Mouse (Mus musculus) spleen, adult 2 months (tissue): ENCODE data around the gene Gphn. TPM values are rescaled to one million over a fixed set of nuclear protein-coding genes. Genes with fewer than 3 reads are reported as not detected.

Source experiments
- DNase-seq, 2 experiments: peaks; one replicate each; pipeline versions ENCODE4 v3.0.0 to v3.0.0-alpha.2; 2012 to 2021; ENCODE audit warnings: low spot score in 2 of 2, low read depth in 1 of 2
- H3K27ac ChIP-seq: fragments of 200-500 bp; 2 replicates; pipeline ENCODE4 v1.5.1; 2012; ENCODE audit warnings: low read length, inconsistent platforms; ENCODE audit not compliant: insufficient read depth
- H3K27me3 ChIP-seq: fragments of 200-500 bp; 2 replicates; pipeline ENCODE4 v1.6.1; 2012; ENCODE audit warnings: mild to moderate bottlenecking, moderate library complexity, low read length, inconsistent platforms; ENCODE audit not compliant: control insufficient read depth, insufficient read depth
- H3K36me3 ChIP-seq: fragments of 200-500 bp; 2 replicates; pipeline ENCODE4 v1.6.1; 2012; ENCODE audit warnings: mild to moderate bottlenecking, low read length, inconsistent platforms; ENCODE audit not compliant: control insufficient read depth, insufficient read depth
- H3K4me1 ChIP-seq: fragments of 200-500 bp; 2 replicates; pipeline ENCODE4 v1.6.1; 2011; ENCODE audit warnings: inconsistent platforms; ENCODE audit not compliant: control insufficient read depth, insufficient read depth, insufficient read length
- H3K4me3 ChIP-seq: fragments of 200-500 bp; 2 replicates; pipeline ENCODE4 v1.5.1; 2011; ENCODE audit warnings: mild to moderate bottlenecking, inconsistent platforms; ENCODE audit not compliant: insufficient read depth, insufficient read length; ENCODE audit errors: extremely low read depth
- CTCF ChIP-seq: fragments of 200-500 bp; IDR thresholded peaks from 2 replicates; pipeline ENCODE4 v1.5.1; 2011; ENCODE audit warnings: mild to moderate bottlenecking, inconsistent platforms; ENCODE audit not compliant: insufficient read depth, insufficient read length, insufficient replicate concordance; ENCODE audit errors: extremely low read depth
- POLR2A ChIP-seq: fragments of 200-500 bp; IDR thresholded peaks from 2 replicates; pipeline ENCODE4 v1.6.1; 2011; ENCODE audit warnings: low read depth, low read length, inconsistent platforms
- WGBS: fragments of 180-500 bp; shearing (Covaris S2); methylation state at CpG from one replicate; pipeline ENCODE4 v1.1.7; 2018; 5-methylcytosine and 5-hydroxymethylcytosine counted together
- polyA plus RNA-seq: library from polyadenylated mRNA; depleted of rRNA; stranded (reverse); fragments of >200 nt; gene quantifications from 2 replicates; pipeline ENCODE4 v1.2.3, GENCODE M21; 2012

Gphn gene
- polyA plus RNA-seq, 1 experiment = 4.3 TPM

GRCm38 (mm10) chr12:78550913-78551312 is 324.7 kb downstream of the Gphn start:
- WGBS = 87% methylated on average over 2 of the region's 2 CpGs
- H3K36me3 ChIP-seq = no peaks in the 10 kb centered on the region
- no peak overlapping the region for H3K4me3 ChIP-seq
- no peak for TF ChIP-seq POLR2A
- TF ChIP-seq CTCF = no peak
- H3K27me3 ChIP-seq = no peaks in the 10 kb centered on the region
- no peak overlapping the region for H3K27ac ChIP-seq
- no peaks in the 10 kb centered on the region for H3K4me1 ChIP-seq
- no peak for DNase-seq

- 45% methylated on average over 2 of the region's 2 CpGs for WGBS
Measured at GRCm38 (mm10) chr12:78631816-78632215, 405.6 kb downstream of the Gphn start.

GRCm38 (mm10) chr12:78639466-78639865 is 413.3 kb downstream of the Gphn start:
- no peak for DNase-seq
- no peaks in the 10 kb centered on the region for H3K4me1 ChIP-seq
- no peak overlapping the region for H3K27ac ChIP-seq
- WGBS = 73% methylated on average over 1 of the region's 1 CpGs
- no peak overlapping the region for H3K4me3 ChIP-seq
- TF ChIP-seq CTCF = no peak
- H3K36me3 ChIP-seq = no peaks in the 10 kb centered on the region
- no peaks in the 10 kb centered on the region for H3K27me3 ChIP-seq

More at GRCm38 (mm10) chr12:78631816-78632215, 405.6 kb downstream of the Gphn start:
- H3K27ac ChIP-seq = no peak overlapping the region
- H3K36me3 ChIP-seq = no peaks in the 10 kb centered on the region
- no peaks in the 10 kb centered on the region for H3K4me1 ChIP-seq
- no peak overlapping the region for H3K4me3 ChIP-seq
- no peak for DNase-seq
- no peak for TF ChIP-seq CTCF
- no peak for TF ChIP-seq POLR2A
- no peaks in the 10 kb centered on the region for H3K27me3 ChIP-seq

GRCm38 (mm10) chr12:78640086-78640485 is 413.9 kb downstream of the Gphn start:
- no peak for DNase-seq
- Histone ChIP-seq H3K4me3 (no peak overlapping the region), H3K4me1 (no peaks in the 10 kb centered on the region), H3K36me3 (no peaks in the 10 kb centered on the region), H3K27me3 (no peaks in the 10 kb centered on the region), H3K27ac (no peak overlapping the region)
- TF ChIP-seq CTCF (no peak), POLR2A (no peak)
- WGBS = 85% methylated on average over 2 of the region's 2 CpGs

GRCm38 (mm10) chr12:78641220-78641619 is 415.0 kb downstream of the Gphn start:
- Histone ChIP-seq H3K36me3 (no peaks in the 10 kb centered on the region), H3K27me3 (no peaks in the 10 kb centered on the region), H3K27ac (no peak overlapping the region), H3K4me1 (no peaks in the 10 kb centered on the region), H3K4me3 (no peak overlapping the region)
- no peak for DNase-seq
- no peak for TF ChIP-seq POLR2A
- TF ChIP-seq CTCF = no peak

GRCm38 (mm10) chr12:78643691-78644090 is 417.5 kb downstream of the Gphn start:
- TF ChIP-seq CTCF = no peak
- TF ChIP-seq POLR2A = no peak
- Histone ChIP-seq H3K4me3 (no peak overlapping the region), H3K27ac (no peak overlapping the region), H3K36me3 (no peaks in the 10 kb centered on the region), H3K4me1 (no peaks in the 10 kb centered on the region), H3K27me3 (no peaks in the 10 kb centered on the region)
- 89% methylated on average over 2 of the region's 2 CpGs for WGBS
- no peak for DNase-seq

GRCm38 (mm10) chr12:78645282-78645681 is 419.1 kb downstream of the Gphn start:
- TF ChIP-seq POLR2A (no peak), CTCF (no peak)
- H3K27me3 ChIP-seq = no peaks in the 10 kb centered on the region
- WGBS = 92% methylated on average over 1 of the region's 1 CpGs

More at GRCm38 (mm10) chr12:78645282-78645681, 419.1 kb downstream of the Gphn start:
- H3K4me1 ChIP-seq = no peaks in the 10 kb centered on the region
- H3K4me3 ChIP-seq = no peak overlapping the region
- H3K27ac ChIP-seq = no peak overlapping the region
- no peak for DNase-seq
- H3K36me3 ChIP-seq = no peaks in the 10 kb centered on the region
